Mouse (Mus musculus): ENCODE measurements around the gene Tnfrsf1a. TPM values are rescaled to one million over a fixed set of nuclear protein-coding genes. Genes with fewer than 3 reads are reported as not detected.
A peak's percentile ranks its signal among the peaks of the same experiment; 100 is the strongest.
"Not testable (repeated sequence)": the region's sequence is repeated elsewhere in the genome, so short reads cannot be mapped to it uniquely, and the experiment has no call there.

Gene Tnfrsf1a
- 18.2 and 21.0 TPM in 2 replicates for polyA plus RNA-seq (2012; rRNA removed)

GRCm38 (mm10) chr6:125348721-125349574 lies at the start of gene Tnfrsf1a:
Tnfrsf1a (plus strand) TSS chr6:125349362.
- TF ChIP-seq CTCF (IDR thresholded peaks at IDR 0.05; ENCODE audit: control insufficient read depth, insufficient read depth, insufficient replicate concordance, low read depth, low read length): no peak
- TF ChIP-seq POLR2A (IDR thresholded peaks at IDR 0.05; ENCODE audit: control insufficient read depth, low read depth, low read length): no peak
- peak within 1 kb of the TSS; percentile 89 for H3K27ac ChIP-seq (ENCODE audit: control insufficient read depth, insufficient read depth, low read depth, low read length)
- no peaks in the 10 kb centered on the region for H3K36me3 ChIP-seq (ENCODE audit: control insufficient read depth, insufficient read depth, low read length)
- H3K4me1 ChIP-seq (ENCODE audit: control insufficient read depth, insufficient read depth, low read length): peaks cover 30% of the 10 kb centered on the region
- peak within 1 kb of the TSS; percentile 73 for H3K4me3 ChIP-seq (ENCODE audit: control insufficient read depth, low read depth, low read length)
- no peaks in the 10 kb centered on the region for H3K27me3 ChIP-seq (ENCODE audit: control insufficient read depth, insufficient read depth, low read length)

- TF ChIP-seq CTCF (IDR thresholded peaks at IDR 0.05; ENCODE audit: control insufficient read depth, insufficient read depth, insufficient replicate concordance, low read depth, low read length) (no peak), POLR2A (IDR thresholded peaks at IDR 0.05; ENCODE audit: control insufficient read depth, low read depth, low read length) (no peak)
- peaks cover 2% of the 10 kb centered on the region; the same call in 1 of the 2 replicates for H3K4me1 ChIP-seq (ENCODE audit: control insufficient read depth, insufficient read depth, low read length)
- H3K36me3 ChIP-seq (ENCODE audit: control insufficient read depth, insufficient read depth, low read length): no peaks in the 10 kb centered on the region
- no peak overlapping the region for H3K4me3 ChIP-seq (ENCODE audit: control insufficient read depth, low read depth, low read length)
- H3K27ac ChIP-seq (ENCODE audit: control insufficient read depth, insufficient read depth, low read depth, low read length): no peak overlapping the region
- no peaks in the 10 kb centered on the region for H3K27me3 ChIP-seq (ENCODE audit: control insufficient read depth, insufficient read depth, low read length)
Observed at GRCm38 (mm10) chr6:125300982-125301381, 48.2 kb upstream of the Tnfrsf1a start.

GRCm38 (mm10) chr6:125302231-125302982 lies 46.8 kb upstream of the Tnfrsf1a start:
- Histone ChIP-seq H3K27me3 (ENCODE audit: control insufficient read depth, insufficient read depth, low read length) (no peaks in the 10 kb centered on the region), H3K36me3 (ENCODE audit: control insufficient read depth, insufficient read depth, low read length) (no peaks in the 10 kb centered on the region), H3K27ac (ENCODE audit: control insufficient read depth, insufficient read depth, low read depth, low read length) (no peak overlapping the region), H3K4me3 (ENCODE audit: control insufficient read depth, low read depth, low read length) (peak overlapping the region; percentile 41), H3K4me1 (ENCODE audit: control insufficient read depth, insufficient read depth, low read length) (peaks cover 2% of the 10 kb centered on the region; the same call in 1 of the 2 replicates)
- TF ChIP-seq POLR2A (IDR thresholded peaks at IDR 0.05; ENCODE audit: control insufficient read depth, low read depth, low read length): no peak
- TF ChIP-seq CTCF (IDR thresholded peaks at IDR 0.05; ENCODE audit: control insufficient read depth, insufficient read depth, insufficient replicate concordance, low read depth, low read length): no peak

- no peak for TF ChIP-seq POLR2A (IDR thresholded peaks at IDR 0.05; ENCODE audit: control insufficient read depth, low read depth, low read length)
- TF ChIP-seq CTCF (IDR thresholded peaks at IDR 0.05; ENCODE audit: control insufficient read depth, insufficient read depth, insufficient replicate concordance, low read depth, low read length): no peak
- H3K4me3 ChIP-seq (ENCODE audit: control insufficient read depth, low read depth, low read length): no peak overlapping the region
- peaks cover 2% of the 10 kb centered on the region; the same call in 1 of the 2 replicates for H3K4me1 ChIP-seq (ENCODE audit: control insufficient read depth, insufficient read depth, low read length)
- no peaks in the 10 kb centered on the region for H3K27me3 ChIP-seq (ENCODE audit: control insufficient read depth, insufficient read depth, low read length)
- H3K27ac ChIP-seq (ENCODE audit: control insufficient read depth, insufficient read depth, low read depth, low read length): no peak overlapping the region
- H3K36me3 ChIP-seq (ENCODE audit: control insufficient read depth, insufficient read depth, low read length): no peaks in the 10 kb centered on the region
Observed at GRCm38 (mm10) chr6:125303242-125303641, 45.9 kb upstream of the Tnfrsf1a start.

GRCm38 (mm10) chr6:125304408-125304807 lies 44.8 kb upstream of the Tnfrsf1a start:
- not testable (repeated sequence) for H3K4me1 ChIP-seq (ENCODE audit: control insufficient read depth, insufficient read depth, low read length); H3K36me3 ChIP-seq (ENCODE audit: control insufficient read depth, insufficient read depth, low read length); H3K27me3 ChIP-seq (ENCODE audit: control insufficient read depth, insufficient read depth, low read length); H3K27ac ChIP-seq (ENCODE audit: control insufficient read depth, insufficient read depth, low read depth, low read length); H3K4me3 ChIP-seq (ENCODE audit: control insufficient read depth, low read depth, low read length)

GRCm38 (mm10) chr6:125305465-125305864 lies 43.7 kb upstream of the Tnfrsf1a start:
- H3K36me3 ChIP-seq (ENCODE audit: control insufficient read depth, insufficient read depth, low read length): no peaks in the 10 kb centered on the region
- H3K4me1 ChIP-seq (ENCODE audit: control insufficient read depth, insufficient read depth, low read length): peaks cover 10% of the 10 kb centered on the region
- no peaks in the 10 kb centered on the region for H3K27me3 ChIP-seq (ENCODE audit: control insufficient read depth, insufficient read depth, low read length)
- TF ChIP-seq POLR2A (IDR thresholded peaks at IDR 0.05; ENCODE audit: control insufficient read depth, low read depth, low read length): no peak
- TF ChIP-seq CTCF (IDR thresholded peaks at IDR 0.05; ENCODE audit: control insufficient read depth, insufficient read depth, insufficient replicate concordance, low read depth, low read length): no peak
- H3K4me3 ChIP-seq (ENCODE audit: control insufficient read depth, low read depth, low read length): no peak overlapping the region
- H3K27ac ChIP-seq (ENCODE audit: control insufficient read depth, insufficient read depth, low read depth, low read length): no peak overlapping the region

GRCm38 (mm10) chr6:125307091-125307490 lies 42.1 kb upstream of the Tnfrsf1a start:
- TF ChIP-seq CTCF (IDR thresholded peaks at IDR 0.05; ENCODE audit: control insufficient read depth, insufficient read depth, insufficient replicate concordance, low read depth, low read length) (no peak), POLR2A (IDR thresholded peaks at IDR 0.05; ENCODE audit: control insufficient read depth, low read depth, low read length) (no peak)
- H3K36me3 ChIP-seq (ENCODE audit: control insufficient read depth, insufficient read depth, low read length): no peaks in the 10 kb centered on the region; the same call in 1 of the 2 replicates
- no peak overlapping the region for H3K27ac ChIP-seq (ENCODE audit: control insufficient read depth, insufficient read depth, low read depth, low read length)

More at GRCm38 (mm10) chr6:125307091-125307490, 42.1 kb upstream of the Tnfrsf1a start:
- Histone ChIP-seq H3K4me3 (ENCODE audit: control insufficient read depth, low read depth, low read length) (no peak overlapping the region), H3K4me1 (ENCODE audit: control insufficient read depth, insufficient read depth, low read length) (peaks cover 10% of the 10 kb centered on the region), H3K27me3 (ENCODE audit: control insufficient read depth, insufficient read depth, low read length) (no peaks in the 10 kb centered on the region)
